12 mouse cellular contexts compared by ENCODE assay signal in genomic region chr13:63038871-63039270, GRCm38 (mm10).
"Had no signal": no experiment of that assay in that cellular context is flagged by ENCODE, and none has a peak within 500 bp of the region (broad histone marks: within the 10 kb centered on the region; RNA-seq: fewer than 3 reads in every experiment).

No protein-coding gene starts in this region.

- H3K36me3 ChIP-seq: intestine, embryonic 15.5 days; liver, embryonic 13.5 days; midbrain, embryonic 12.5 days; neural tube, embryonic 12.5 days had no signal

- H3K9me3 ChIP-seq: intestine, embryonic 15.5 days; liver, embryonic 13.5 days; megakaryocyte, embryonic 14.5 days; midbrain, embryonic 12.5 days; neural tube, embryonic 12.5 days had no signal

- H3K27me3 ChIP-seq: intestine, embryonic 15.5 days; liver, embryonic 13.5 days; midbrain, embryonic 12.5 days; neural tube, embryonic 12.5 days had no signal

- H3K4me2 ChIP-seq: intestine, embryonic 15.5 days; liver, embryonic 13.5 days; midbrain, embryonic 12.5 days; neural tube, embryonic 12.5 days had no signal

- H3K9ac ChIP-seq: intestine, embryonic 15.5 days; liver, embryonic 13.5 days; liver, postnatal 0 days; midbrain, embryonic 12.5 days; neural tube, embryonic 12.5 days had no signal

- ATAC-seq: intestine, embryonic 15.5 days; liver, postnatal 0 days had no signal

- H3K4me3 ChIP-seq: intestine, embryonic 15.5 days; left cerebral cortex, adult 2 months; liver, embryonic 13.5 days; midbrain, embryonic 12.5 days; neural tube, embryonic 12.5 days had no signal

- H3K27ac ChIP-seq: left cerebral cortex, adult 2 months; liver, embryonic 13.5 days; macrophage; midbrain, embryonic 12.5 days; neural tube, embryonic 12.5 days had no signal

- DNase-seq: kidney, adult 18-20 months; liver; liver, embryonic 13.5 days; liver, postnatal 0 days; thymus, adult 2 months; thymus, postnatal 25 days had no signal
